Mouse (Mus musculus) intestine, postnatal 0 days (tissue): ENCODE results near the gene Epb42. TPM values are rescaled to one million over a fixed set of nuclear protein-coding genes. Genes with fewer than 3 reads are reported as not detected.

Source experiments
- ATAC-seq: fragments of 200-750 bp; cut with Nextera tagmentation; 2 replicates; pipeline ENCODE4 v1.8.0; 2017; ENCODE audit warnings: mild to moderate bottlenecking, moderate TSS enrichment, moderate library complexity
- H3K27ac ChIP-seq: fragments of 300-500 bp; sonication (generic); 2 replicates; pipeline ENCODE4 v1.5.1; 2014; ENCODE audit warnings: mild to moderate bottlenecking, low read depth, low read length, moderate library complexity
- H3K27me3 ChIP-seq: fragments of 300-500 bp; sonication (generic); replicated peaks from 2 replicates; pipeline ENCODE4 v1.6.1; 2014; ENCODE audit warnings: low read length, mixed read lengths; ENCODE audit not compliant: control insufficient read depth, insufficient read depth
- H3K36me3 ChIP-seq: fragments of 300-500 bp; sonication (generic); 2 replicates; pipeline ENCODE4 v1.6.1; 2014; ENCODE audit warnings: mild to moderate bottlenecking, moderate library complexity; ENCODE audit not compliant: control insufficient read depth, insufficient read depth
- H3K4me1 ChIP-seq: fragments of 300-500 bp; sonication (generic); replicated peaks from 2 replicates; pipeline ENCODE4 v1.6.1; 2014; ENCODE audit warnings: antibody characterized with exemption, low read length, mixed read lengths; ENCODE audit not compliant: control insufficient read depth, insufficient read depth
- H3K4me2 ChIP-seq: fragments of 300-500 bp; sonication (generic); replicated peaks from 2 replicates; pipeline ENCODE4 v1.6.1; 2014; ENCODE audit warnings: low read depth, mild to moderate bottlenecking, moderate library complexity
- H3K4me3 ChIP-seq: fragments of 300-500 bp; sonication (generic); 2 replicates; pipeline ENCODE4 v1.5.1; 2014; ENCODE audit warnings: low read depth, low read length
- H3K9ac ChIP-seq: fragments of 300-500 bp; sonication (generic); 2 replicates; pipeline ENCODE4 v1.6.1; 2014; ENCODE audit warnings: mild to moderate bottlenecking, low read depth, low read length
- H3K9me3 ChIP-seq: fragments of 300-500 bp; sonication (generic); 2 replicates; pipeline ENCODE4 v1.6.1; 2016; ENCODE audit warnings: mixed run types; ENCODE audit not compliant: control insufficient read depth
- CTCF ChIP-seq: sonication (generic); IDR thresholded peaks from 2 replicates; pipeline ENCODE4 v1.5.1; 2016; ENCODE audit warnings: low read depth, mild to moderate bottlenecking, control low read depth, antibody characterized with exemption, moderate library complexity
- WGBS: fragments of 180-500 bp; shearing (Covaris S2); extraction: QIAGEN DNeasy Blood & Tissue Kit; methylation state at CpG from one replicate; pipeline ENCODE4 v1.1.7; 2014; 5-methylcytosine and 5-hydroxymethylcytosine counted together
- polyA plus RNA-seq: library from polyadenylated mRNA; unstranded; fragments of >200 nt; fragmentation: Nextera tagmentation; extraction: Ambion mirVana; gene quantifications from 2 replicates; pipeline ENCODE4 v1.2.1, GENCODE M21; 2015

Gene Epb42
- polyA plus RNA-seq: 0.47 and 0.50 TPM in 2 replicates

GRCm38 (mm10) chr2:121036733-121037341, at the start of gene Epb42:
TSS of gene Epb42 (minus strand) at chr2:121037072.
- Histone ChIP-seq H3K27ac (no peak within 1 kb of the TSS), H3K9me3 (no peaks in the 10 kb centered on the region), H3K27me3 (no peaks in the 10 kb centered on the region), H3K9ac (no peak within 1 kb of the TSS), H3K4me3 (no peak within 1 kb of the TSS), H3K4me1 (no peaks in the 10 kb centered on the region), H3K4me2 (no peak within 1 kb of the TSS), H3K36me3 (no peaks in the 10 kb centered on the region)
- WGBS: 43% methylated on average over 5 of the region's 5 CpGs
- TF ChIP-seq CTCF: no peak
- no peak for ATAC-seq

- Histone ChIP-seq H3K4me3 (no peak within 1 kb of the TSS), H3K4me2 (no peak within 1 kb of the TSS), H3K27me3 (no peaks in the 10 kb centered on the region), H3K9ac (no peak within 1 kb of the TSS), H3K4me1 (no peaks in the 10 kb centered on the region), H3K27ac (no peak within 1 kb of the TSS), H3K9me3 (no peaks in the 10 kb centered on the region), H3K36me3 (no peaks in the 10 kb centered on the region)
- no peak for TF ChIP-seq CTCF
- 39% methylated on average over 6 of the region's 6 CpGs for whole genome bisulfite sequencing
- ATAC-seq: no peak
Observed at GRCm38 (mm10) chr2:121085480-121086185, 48.8 kb upstream of the Epb42 start, which contains the start of gene Tgm5. TSS of gene Tgm5 (minus strand) at chr2:121085841.

GRCm38 (mm10) chr2:121082626-121083025, 45.8 kb upstream of the Epb42 start:
- 88% methylated on average over 1 of the region's 1 CpGs for WGBS
- Histone ChIP-seq H3K4me2 (no peak overlapping the region), H3K9me3 (no peaks in the 10 kb centered on the region), H3K9ac (no peak overlapping the region), H3K27me3 (no peaks in the 10 kb centered on the region), H3K4me3 (no peak overlapping the region), H3K4me1 (no peaks in the 10 kb centered on the region), H3K36me3 (no peaks in the 10 kb centered on the region), H3K27ac (no peak overlapping the region)
- ATAC-seq: no peak
- no peak for TF ChIP-seq CTCF

GRCm38 (mm10) chr2:121074747-121075146, 37.9 kb upstream of the Epb42 start:
- no peaks in the 10 kb centered on the region for H3K36me3 ChIP-seq
- 78% methylated on average over 7 of the region's 7 CpGs for WGBS
- no peak overlapping the region for H3K4me2 ChIP-seq
- no peak for ATAC-seq
- H3K4me1 ChIP-seq: no peaks in the 10 kb centered on the region
- no peak overlapping the region for H3K4me3 ChIP-seq
- no peaks in the 10 kb centered on the region for H3K27me3 ChIP-seq
- TF ChIP-seq CTCF: no peak
- no peaks in the 10 kb centered on the region for H3K9me3 ChIP-seq
- H3K27ac ChIP-seq: no peak overlapping the region
- no peak overlapping the region for H3K9ac ChIP-seq

- H3K4me1 ChIP-seq: no peaks in the 10 kb centered on the region
- ATAC-seq: no peak
- no peak overlapping the region for H3K4me3 ChIP-seq
- no peaks in the 10 kb centered on the region for H3K36me3 ChIP-seq
- H3K27me3 ChIP-seq: no peaks in the 10 kb centered on the region
- H3K4me2 ChIP-seq: no peak overlapping the region
- 70% methylated on average over 6 of the region's 6 CpGs for WGBS
- no peak overlapping the region for H3K27ac ChIP-seq
- H3K9me3 ChIP-seq: no peaks in the 10 kb centered on the region
- no peak overlapping the region for H3K9ac ChIP-seq
- no peak for TF ChIP-seq CTCF
Observed at GRCm38 (mm10) chr2:121071871-121072270, 35.0 kb upstream of the Epb42 start.

- Histone ChIP-seq H3K27ac (no peak overlapping the region), H3K4me2 (no peak overlapping the region), H3K9me3 (no peaks in the 10 kb centered on the region), H3K27me3 (no peaks in the 10 kb centered on the region), H3K4me1 (no peaks in the 10 kb centered on the region), H3K9ac (no peak overlapping the region), H3K4me3 (no peak overlapping the region), H3K36me3 (no peaks in the 10 kb centered on the region)
- 76% methylated on average over 6 of the region's 6 CpGs for WGBS
- TF ChIP-seq CTCF: no peak
- ATAC-seq: no peak
Observed at GRCm38 (mm10) chr2:121069506-121069905, 32.6 kb upstream of the Epb42 start.
